Mouse (Mus musculus) central nervous system, embryonic 18 days (tissue): Measurements from ENCODE around the gene AC131692.1. TPM values are rescaled to one million over a fixed set of nuclear protein-coding genes. Genes with fewer than 3 reads are reported as not detected.

Source experiments
- polyA plus RNA-seq: library from polyadenylated mRNA; depleted of rRNA; stranded (reverse); fragments of >200 nt; gene quantifications from 2 replicates; pipeline ENCODE4 v1.2.3, GENCODE M21; 2012; rRNA removed

AC131692.1 gene
- polyA plus RNA-seq, 1 experiment = 0.09 TPM

Other genes starting within 250 kb of the AC131692.1 start
- gene Frmd8, start 219.1 kb upstream of the AC131692.1 start, polyA plus RNA-seq = 11.8 and 12.2 TPM in 2 replicates
- 3.2 TPM in 2 replicates for gene Slc25a45, start 216.6 kb upstream of the AC131692.1 start, polyA plus RNA-seq
- gene Tigd3, start 200.3 kb upstream of the AC131692.1 start, polyA plus RNA-seq = 12.6 and 14.4 TPM in 2 replicates
- 147 and 151 TPM in 2 replicates for gene Dpf2, start 181.4 kb upstream of the AC131692.1 start, polyA plus RNA-seq
- 17.8 and 18.1 TPM in 2 replicates for gene Cdc42ep2, start 169.6 kb upstream of the AC131692.1 start, polyA plus RNA-seq
- 27.5 and 30.6 TPM in 2 replicates for gene Pola2, start 130.2 kb upstream of the AC131692.1 start, polyA plus RNA-seq
- not detected in 2 replicates for gene Slc22a20, start 108.3 kb upstream of the AC131692.1 start, polyA plus RNA-seq
- 8.7 and 8.9 TPM in 2 replicates for gene Capn1, start 78.5 kb upstream of the AC131692.1 start, polyA plus RNA-seq
- gene Syvn1, start 47.8 kb upstream of the AC131692.1 start, polyA plus RNA-seq = 19.9 and 20.2 TPM in 2 replicates
- gene Mrpl49, start 36.6 kb upstream of the AC131692.1 start, polyA plus RNA-seq = 44.9 and 46.3 TPM in 2 replicates
- gene Fau, start 36.6 kb upstream of the AC131692.1 start, polyA plus RNA-seq = 1,265 and 1,281 TPM in 2 replicates
- gene Znhit2, start 33.2 kb upstream of the AC131692.1 start, polyA plus RNA-seq = 31.8 and 33.0 TPM in 2 replicates
- 99.6 and 104 TPM in 2 replicates for gene Tm7sf2, start 26.0 kb upstream of the AC131692.1 start, polyA plus RNA-seq
- 87.7 and 91.1 TPM in 2 replicates for gene Vps51, start 17.2 kb upstream of the AC131692.1 start, polyA plus RNA-seq
- 0.17 TPM in 1 of 2 replicates, not detected in the other for gene Tmem262, start 14.4 kb upstream of the AC131692.1 start, polyA plus RNA-seq
- 1.5 and 1.6 TPM in 2 replicates for gene Gm28374, start 12.2 kb upstream of the AC131692.1 start, polyA plus RNA-seq
- gene Zfpl1, start 9.5 kb upstream of the AC131692.1 start, polyA plus RNA-seq = 86.3 and 98.7 TPM in 2 replicates
- gene Cdca5, start 9.4 kb upstream of the AC131692.1 start, polyA plus RNA-seq = 4.4 and 4.7 TPM in 2 replicates
- gene Naaladl1, start 11.4 kb downstream of the AC131692.1 start, polyA plus RNA-seq = 0.59 and 0.63 TPM in 2 replicates
- 51.8 and 53.5 TPM in 2 replicates for gene Sac3d1, start 24.2 kb downstream of the AC131692.1 start, polyA plus RNA-seq
- 55.8 and 56.8 TPM in 2 replicates for gene Snx15, start 33.9 kb downstream of the AC131692.1 start, polyA plus RNA-seq
- gene Batf2, start 46.6 kb downstream of the AC131692.1 start, polyA plus RNA-seq = 0.15 TPM in 1 of 2 replicates, not detected in the other
- 107 and 108 TPM in 2 replicates for gene Arl2, start 47.1 kb downstream of the AC131692.1 start, polyA plus RNA-seq
- 0.05 TPM in 1 of 2 replicates, not detected in the other for gene Majin, start 90.0 kb downstream of the AC131692.1 start, polyA plus RNA-seq
- gene Gpha2, start 132.0 kb downstream of the AC131692.1 start, polyA plus RNA-seq = 0.11 TPM in 1 of 2 replicates, not detected in the other
- 152 TPM in 2 replicates for gene Ppp2r5b, start 141.5 kb downstream of the AC131692.1 start, polyA plus RNA-seq
- 17.8 and 20.5 TPM in 2 replicates for gene Atg2a, start 147.2 kb downstream of the AC131692.1 start, polyA plus RNA-seq
- gene Ehd1, start 182.3 kb downstream of the AC131692.1 start, polyA plus RNA-seq = 147 and 154 TPM in 2 replicates
- 3.8 and 3.9 TPM in 2 replicates for gene Cdc42bpg, start 212.0 kb downstream of the AC131692.1 start, polyA plus RNA-seq
- 94.3 and 100.0 TPM in 2 replicates for gene Men1, start 240.6 kb downstream of the AC131692.1 start, polyA plus RNA-seq
- 137 and 144 TPM in 2 replicates for gene Map4k2, start 246.7 kb downstream of the AC131692.1 start, polyA plus RNA-seq